Mouse (Mus musculus) c-Kit-positive CD71-positive TER-119-negative erythroid progenitor cells, embryonic 14.5 days (primary cell): ENCODE measurements at regions not wholly inside any gene's neighbourhood (a gene's known extent, or its start where the extent isn't known, plus 50 kb on each side); places are given as distances from the start of the nearest gene placed in this dataset.

Source experiments
- DNase-seq: peaks from one replicate; pipeline ENCODE4 v3.0.0-alpha.2; 2013; ENCODE audit warnings: low read depth

- DNase-seq = no peak
These were observed 459.3 kb upstream of the Jag1 start for GRCm38 (mm10) chr2:137575750-137576149.

- DNase-seq = no peak
These were observed 458.5 kb upstream of the Jag1 start for GRCm38 (mm10) chr2:137574845-137575449.

- DNase-seq = no peak
These were observed 454.7 kb upstream of the Jag1 start for GRCm38 (mm10) chr2:137571146-137571545.

GRCm38 (mm10) chr2:137566619-137567018 is 450.2 kb upstream of the Jag1 start:
- no peak for DNase-seq

- no peak for DNase-seq
These were observed 447.7 kb upstream of the Jag1 start for GRCm38 (mm10) chr2:137564064-137564624.

GRCm38 (mm10) chr2:137560366-137560765 is 443.9 kb upstream of the Jag1 start:
- no peak for DNase-seq

- DNase-seq = no peak
These were observed 437.4 kb upstream of the Jag1 start for GRCm38 (mm10) chr2:137553871-137554270.

- no peak for DNase-seq
These were observed 420.1 kb upstream of the Jag1 start for GRCm38 (mm10) chr2:137536581-137536980.

GRCm38 (mm10) chr2:137516271-137516670 is 399.8 kb upstream of the Jag1 start:
- DNase-seq = no peak

- no peak for DNase-seq
These were observed 398.6 kb upstream of the Jag1 start for GRCm38 (mm10) chr2:137515043-137515442.

- no peak for DNase-seq
These were observed 397.6 kb upstream of the Jag1 start for GRCm38 (mm10) chr2:137513895-137514506.

- DNase-seq = no peak
These were observed 394.3 kb upstream of the Jag1 start for GRCm38 (mm10) chr2:137510671-137511235.

- DNase-seq = no peak
These were observed 384.8 kb upstream of the Jag1 start for GRCm38 (mm10) chr2:137501236-137501635.

GRCm38 (mm10) chr2:137497616-137498015 is 381.2 kb upstream of the Jag1 start:
- no peak for DNase-seq

- no peak for DNase-seq
These were observed 377.2 kb upstream of the Jag1 start for GRCm38 (mm10) chr2:137493600-137493999.

GRCm38 (mm10) chr2:137489181-137489682 is 372.8 kb upstream of the Jag1 start:
- no peak for DNase-seq

GRCm38 (mm10) chr2:137468769-137469168 is 352.3 kb upstream of the Jag1 start:
- no peak for DNase-seq

- DNase-seq = no peak
These were observed 340.8 kb upstream of the Jag1 start for GRCm38 (mm10) chr2:137457061-137457753.

- no peak for DNase-seq
These were observed 340.0 kb upstream of the Jag1 start for GRCm38 (mm10) chr2:137456436-137456835.

- DNase-seq = no peak
These were observed 330.5 kb upstream of the Jag1 start for GRCm38 (mm10) chr2:137446919-137447318.

GRCm38 (mm10) chr2:137437741-137438140 is 321.3 kb upstream of the Jag1 start:
- DNase-seq = no peak

GRCm38 (mm10) chr2:137436161-137436560 is 319.7 kb upstream of the Jag1 start:
- DNase-seq = no peak

GRCm38 (mm10) chr2:137422656-137423055 is 306.2 kb upstream of the Jag1 start:
- DNase-seq = no peak
